Mouse (Mus musculus): ENCODE data around the gene 1700056E22Rik. TPM values are rescaled to one million over a fixed set of nuclear protein-coding genes. Genes with fewer than 3 reads are reported as not detected.

The 1700056E22Rik gene
- polyA plus RNA-seq, 2 experiments, result 0.27 to 0.51 TPM

DNA sequence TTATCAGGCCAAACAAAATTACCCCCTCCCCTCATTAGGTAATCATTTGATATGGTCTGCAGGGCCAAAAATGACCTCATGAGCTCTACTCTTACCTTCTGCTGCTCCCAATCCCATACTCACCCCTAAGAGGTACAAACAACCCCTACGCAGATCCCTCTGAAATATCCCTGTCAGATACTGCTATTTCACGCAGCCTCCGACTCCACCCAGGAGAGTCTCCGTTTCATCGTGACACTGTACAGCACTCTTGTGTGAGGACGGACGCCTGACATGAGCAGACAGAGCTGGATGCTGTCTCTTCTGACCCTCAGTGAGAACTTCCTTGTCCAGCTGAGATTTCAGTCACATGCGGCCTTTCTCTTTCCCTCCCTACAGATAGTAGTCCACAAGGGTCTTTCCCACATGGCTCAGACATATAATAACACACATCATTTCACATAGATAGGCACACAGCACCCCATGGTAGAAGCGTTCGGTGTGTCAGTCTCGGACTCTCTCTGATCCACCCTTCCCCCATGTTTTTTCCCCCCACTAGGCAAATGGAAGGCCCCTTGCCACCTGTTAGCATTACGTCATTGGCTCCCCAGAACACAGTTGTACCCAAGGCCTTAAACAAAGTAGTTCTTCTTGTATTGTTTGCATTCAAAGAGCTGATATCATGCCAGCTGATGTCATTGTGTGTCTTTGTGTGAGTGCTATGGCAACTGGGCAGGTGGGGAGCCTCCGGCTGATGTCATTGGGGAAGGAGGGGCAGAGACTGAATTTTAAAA is 31.7 kb upstream of the 1700056E22Rik start:
- no peak for ATAC-seq (ENCODE audit: insufficient read depth)
- H3K9ac ChIP-seq (replicated peaks), result no peak overlapping the region
- H3K4me1 ChIP-seq (replicated peaks; ENCODE audit: control insufficient read depth in 2 of 2, insufficient read depth in 2 of 2, low read length in 1 of 2), result peaks cover 0 to 6% of the 10 kb centered on the region in 2 experiments; a peak in 2 of 4 replicates
- no peak overlapping the region for H3K4me2 ChIP-seq (ENCODE audit: low read depth)
- TF ChIP-seq EP300 (IDR thresholded peaks at IDR 0.05; ENCODE audit: low read depth) (no peak), CTCF (IDR thresholded peaks at IDR 0.05; ENCODE audit: low read depth) (no peak)
- WGBS (ENCODE audit: insufficient replicate concordance), result 78% methylated on average over 13 of the region's 13 CpGs
- no peak overlapping the region for H3K4me3 ChIP-seq (ENCODE audit: insufficient read depth in 1 of 2, low read depth in 2 of 2, low read length in 2 of 2)
- no peak for DNase-seq (ENCODE audit: low read depth in 3 of 3, low spot score in 3 of 3)
- H3K27ac ChIP-seq, result no peak overlapping the region
- no peaks in the 10 kb centered on the region for H3K36me3 ChIP-seq (replicated peaks; ENCODE audit: control insufficient read depth, insufficient read depth, low read depth)
- H3K9me3 ChIP-seq (ENCODE audit: control insufficient read depth, low read length), result no peaks in the 10 kb centered on the region
- H3K27me3 ChIP-seq (ENCODE audit: control insufficient read depth, insufficient read depth, low read length), result no peaks in the 10 kb centered on the region

DNA sequence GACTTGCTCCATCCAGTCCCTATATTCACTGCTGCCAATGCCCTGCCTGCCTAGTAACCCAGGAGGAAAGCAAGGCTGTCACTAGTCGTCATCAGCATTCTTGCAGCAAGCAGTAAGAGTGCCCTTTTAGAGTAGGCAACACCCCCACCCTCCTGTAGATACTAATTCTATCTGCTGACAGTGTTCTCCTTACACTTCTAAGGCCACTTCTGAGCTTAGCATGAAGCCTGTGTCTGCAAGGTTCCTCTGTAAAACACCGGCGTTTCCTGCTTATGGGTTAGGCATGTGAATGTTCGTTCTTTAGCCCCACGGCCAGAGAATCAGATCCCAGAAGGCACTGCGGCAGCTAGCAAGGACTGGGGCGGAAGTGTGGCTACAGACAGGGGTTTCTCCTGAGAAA is 30.2 kb upstream of the 1700056E22Rik start:
- no peak for ATAC-seq (ENCODE audit: insufficient read depth)
- no peak overlapping the region for H3K27ac ChIP-seq
- no peaks in the 10 kb centered on the region for H3K36me3 ChIP-seq (replicated peaks; ENCODE audit: control insufficient read depth, insufficient read depth, low read depth)
- DNase-seq (ENCODE audit: low read depth in 3 of 3, low spot score in 3 of 3), result no peak
- no peak for TF ChIP-seq CTCF (IDR thresholded peaks at IDR 0.05; ENCODE audit: low read depth)
- no peak for TF ChIP-seq EP300 (IDR thresholded peaks at IDR 0.05; ENCODE audit: low read depth)
- no peaks in the 10 kb centered on the region for H3K27me3 ChIP-seq (ENCODE audit: control insufficient read depth, insufficient read depth, low read length)
- peaks cover 0 to 9% of the 10 kb centered on the region in 2 experiments; a peak in 2 of 4 replicates for H3K4me1 ChIP-seq (replicated peaks; ENCODE audit: control insufficient read depth in 2 of 2, insufficient read depth in 2 of 2, low read length in 1 of 2)
- WGBS (ENCODE audit: insufficient replicate concordance), result 53% methylated on average over 7 of the region's 7 CpGs
- no peak overlapping the region for H3K9ac ChIP-seq (replicated peaks)
- H3K9me3 ChIP-seq (ENCODE audit: control insufficient read depth, low read length), result no peaks in the 10 kb centered on the region
- H3K4me2 ChIP-seq (ENCODE audit: low read depth), result no peak overlapping the region
- no peak overlapping the region for H3K4me3 ChIP-seq (ENCODE audit: insufficient read depth in 1 of 2, low read depth in 2 of 2, low read length in 2 of 2)

DNA sequence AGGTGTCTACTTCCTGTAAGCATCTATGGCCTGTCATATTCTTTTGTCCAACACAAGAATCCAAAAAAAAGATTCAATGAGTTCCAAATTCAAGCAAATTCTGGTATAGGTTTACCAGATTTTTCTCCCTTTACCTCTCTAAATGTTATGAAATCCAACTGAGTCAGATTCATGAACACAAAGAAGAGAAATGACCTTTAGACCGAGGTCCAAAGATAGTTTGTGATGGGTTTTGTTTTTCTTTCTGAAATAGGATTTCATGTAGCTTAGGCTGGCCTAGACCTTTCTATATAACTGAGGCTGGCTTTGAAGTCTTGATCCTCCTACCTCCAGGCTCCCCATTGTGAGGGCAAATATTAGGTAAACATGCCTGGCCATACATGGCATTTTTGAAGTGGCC is 27.8 kb upstream of the 1700056E22Rik start:
- no peaks in the 10 kb centered on the region for H3K27me3 ChIP-seq (ENCODE audit: control insufficient read depth, insufficient read depth, low read length)
- H3K4me1 ChIP-seq (replicated peaks; ENCODE audit: control insufficient read depth in 2 of 2, insufficient read depth in 2 of 2, low read length in 1 of 2), result peaks cover 0 to 17% of the 10 kb centered on the region in 2 experiments; a peak in 2 of 4 replicates
- no peak for ATAC-seq (ENCODE audit: insufficient read depth)
- no peak overlapping the region for H3K27ac ChIP-seq
- 64% methylated on average over 1 of the region's 1 CpGs for WGBS (ENCODE audit: insufficient replicate concordance)
- DNase-seq (ENCODE audit: low read depth in 3 of 3, low spot score in 3 of 3), result no peak
- H3K36me3 ChIP-seq (replicated peaks; ENCODE audit: control insufficient read depth, insufficient read depth, low read depth), result no peaks in the 10 kb centered on the region
- no peak overlapping the region for H3K4me3 ChIP-seq (ENCODE audit: insufficient read depth in 1 of 2, low read depth in 2 of 2, low read length in 2 of 2)
- no peak overlapping the region for H3K4me2 ChIP-seq (ENCODE audit: low read depth)
- TF ChIP-seq CTCF (IDR thresholded peaks at IDR 0.05; ENCODE audit: low read depth), result no peak
- TF ChIP-seq EP300 (IDR thresholded peaks at IDR 0.05; ENCODE audit: low read depth), result no peak
- H3K9me3 ChIP-seq (ENCODE audit: control insufficient read depth, low read length), result no peaks in the 10 kb centered on the region
- H3K9ac ChIP-seq (replicated peaks), result no peak overlapping the region

DNA sequence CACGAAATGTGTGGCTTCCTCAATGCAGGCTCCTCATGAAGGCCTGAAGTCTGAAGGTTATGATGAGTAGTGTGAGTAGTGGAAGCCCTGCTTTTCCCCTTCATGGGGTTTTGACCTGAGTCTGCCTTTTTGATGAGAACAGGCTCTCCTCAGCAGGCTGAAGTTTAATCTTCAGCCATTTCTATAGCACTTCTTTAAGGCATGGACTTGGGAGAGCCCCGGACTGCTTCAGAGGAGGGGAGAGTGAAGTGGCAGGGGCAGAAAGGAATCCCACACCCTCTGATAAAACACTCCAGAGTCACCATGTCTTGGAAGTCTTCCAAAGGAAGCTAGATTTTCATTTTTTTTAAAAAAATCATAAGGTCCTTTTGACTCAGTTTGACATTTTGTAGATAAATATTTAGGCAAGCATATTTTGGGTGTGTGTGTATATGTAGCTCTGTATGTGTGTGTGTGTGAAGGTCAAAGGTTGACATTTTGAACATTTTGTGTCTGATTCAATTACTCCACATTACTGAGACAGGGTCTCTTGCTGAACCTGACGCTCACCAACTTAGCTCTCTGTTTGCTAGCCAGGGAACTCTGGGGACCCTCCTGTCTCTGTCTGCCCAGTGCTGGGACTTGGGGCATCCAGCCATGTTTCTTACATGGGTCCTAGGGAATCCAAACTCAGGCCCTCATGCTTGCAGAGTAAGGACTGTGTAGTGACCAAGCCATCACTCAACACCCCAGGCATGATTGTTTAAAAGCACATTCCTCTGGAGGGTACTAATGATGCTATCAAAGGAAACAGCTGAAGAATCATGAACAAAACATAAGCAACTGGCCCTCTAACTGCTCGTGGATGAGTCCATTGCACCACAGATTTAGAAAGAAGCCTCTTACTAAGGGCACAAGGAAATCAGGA is 27.0 kb upstream of the 1700056E22Rik start:
- H3K4me2 ChIP-seq (ENCODE audit: low read depth), result no peak overlapping the region
- ATAC-seq (ENCODE audit: insufficient read depth), result no peak
- no peaks in the 10 kb centered on the region for H3K27me3 ChIP-seq (ENCODE audit: control insufficient read depth, insufficient read depth, low read length)
- no peak overlapping the region for H3K27ac ChIP-seq
- H3K36me3 ChIP-seq (replicated peaks; ENCODE audit: control insufficient read depth, insufficient read depth, low read depth), result no peaks in the 10 kb centered on the region
- peaks cover 0 to 17% of the 10 kb centered on the region in 2 experiments; a peak in 2 of 4 replicates for H3K4me1 ChIP-seq (replicated peaks; ENCODE audit: control insufficient read depth in 2 of 2, insufficient read depth in 2 of 2, low read length in 1 of 2)
- no peak overlapping the region for H3K4me3 ChIP-seq (ENCODE audit: insufficient read depth in 1 of 2, low read depth in 2 of 2, low read length in 2 of 2)
- DNase-seq (ENCODE audit: low read depth in 3 of 3, low spot score in 3 of 3), result no peak
- 45% methylated on average over 4 of the region's 4 CpGs for WGBS (ENCODE audit: insufficient replicate concordance)
- H3K9me3 ChIP-seq (ENCODE audit: control insufficient read depth, low read length), result no peaks in the 10 kb centered on the region
- H3K9ac ChIP-seq (replicated peaks), result no peak overlapping the region
- no peak for TF ChIP-seq CTCF (IDR thresholded peaks at IDR 0.05; ENCODE audit: low read depth)
- no peak for TF ChIP-seq EP300 (IDR thresholded peaks at IDR 0.05; ENCODE audit: low read depth)

DNA sequence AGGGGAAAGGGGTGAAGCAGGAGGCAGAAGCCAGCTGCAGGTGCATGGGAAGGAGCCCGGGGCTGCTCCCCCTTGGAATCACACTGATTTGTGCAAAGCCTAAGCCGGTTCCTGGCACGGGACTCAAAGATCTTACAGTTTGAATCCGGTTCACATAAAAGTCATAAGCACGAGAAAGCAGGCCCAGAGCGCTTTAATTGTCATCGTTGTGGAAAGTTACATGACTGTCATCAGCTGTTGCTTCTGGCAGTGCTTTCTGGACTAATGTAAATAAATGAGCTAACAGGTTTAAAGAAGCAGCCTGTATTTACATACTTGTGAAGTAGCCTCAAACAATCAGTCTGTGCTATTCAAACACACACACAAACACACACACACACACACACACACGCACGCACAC is 26.3 kb upstream of the 1700056E22Rik start:
- DNase-seq (ENCODE audit: low read depth in 3 of 3, low spot score in 3 of 3), result no peak
- ATAC-seq (ENCODE audit: insufficient read depth), result no peak

More for the DNA sequence above, 26.3 kb upstream of the 1700056E22Rik start:
- Histone ChIP-seq H3K27ac (no peak overlapping the region), H3K9me3 (ENCODE audit: control insufficient read depth, low read length) (no peaks in the 10 kb centered on the region), H3K4me2 (ENCODE audit: low read depth) (no peak overlapping the region), H3K36me3 (replicated peaks; ENCODE audit: control insufficient read depth, insufficient read depth, low read depth) (no peaks in the 10 kb centered on the region), H3K9ac (replicated peaks) (no peak overlapping the region), H3K27me3 (ENCODE audit: control insufficient read depth, insufficient read depth, low read length) (no peaks in the 10 kb centered on the region), H3K4me3 (ENCODE audit: insufficient read depth in 1 of 2, low read depth in 2 of 2, low read length in 2 of 2) (no peak overlapping the region), H3K4me1 (replicated peaks; ENCODE audit: control insufficient read depth in 2 of 2, insufficient read depth in 2 of 2, low read length in 1 of 2) (peaks cover 0 to 17% of the 10 kb centered on the region in 2 experiments; a peak in 2 of 4 replicates)
- no peak for TF ChIP-seq CTCF (IDR thresholded peaks at IDR 0.05; ENCODE audit: low read depth)
- no peak for TF ChIP-seq EP300 (IDR thresholded peaks at IDR 0.05; ENCODE audit: low read depth)
- WGBS (ENCODE audit: insufficient replicate concordance), result 62% methylated on average over 9 of the region's 9 CpGs
